Mouse (Mus musculus) layer of hippocampus, adult 2 months (tissue): ENCODE measurements around the gene Fbxo34. TPM values are rescaled to one million over a fixed set of nuclear protein-coding genes. Genes with fewer than 3 reads are reported as not detected.
"Not testable (repeated sequence)": the region's sequence is repeated elsewhere in the genome, so short reads cannot be mapped to it uniquely, and the experiment has no call there.

Experiments
- DNase-seq, 2 experiments: peaks; one replicate each; pipeline ENCODE4 v3.0.0; 2022; ENCODE audit warnings: low spot score in 2 of 2
- H3K27ac ChIP-seq: fragments of 200-600 bp; 2 replicates; pipeline ENCODE4 v1.8.1; 2022
- H3K4me3 ChIP-seq: fragments of 200-600 bp; 2 replicates; pipeline ENCODE4 v1.8.1; 2022; ENCODE audit warnings: mild to moderate bottlenecking
- CTCF ChIP-seq: fragments of 200-600 bp; conservative IDR thresholded peaks from 2 replicates; pipeline ENCODE4 v1.8.1; 2022; ENCODE audit warnings: antibody characterized with exemption, mild to moderate bottlenecking, moderate library complexity
- total RNA-seq, 2 experiments: library from RNA; stranded (reverse); gene quantifications; 2 replicates each; pipeline ENCODE4 v1.2.3; 2021

Gene Fbxo34
- total RNA-seq, 2 experiments from 2014 or later = 90.9 to 94.0 TPM

GRCm38 (mm10) chr14:47510244-47510643, 60.0 kb downstream of the Fbxo34 start:
- TF ChIP-seq CTCF = no peak
- no peak for DNase-seq
- Histone ChIP-seq H3K4me3 (no peak overlapping the region), H3K27ac (peak overlapping the region; percentile 92)

DNA sequence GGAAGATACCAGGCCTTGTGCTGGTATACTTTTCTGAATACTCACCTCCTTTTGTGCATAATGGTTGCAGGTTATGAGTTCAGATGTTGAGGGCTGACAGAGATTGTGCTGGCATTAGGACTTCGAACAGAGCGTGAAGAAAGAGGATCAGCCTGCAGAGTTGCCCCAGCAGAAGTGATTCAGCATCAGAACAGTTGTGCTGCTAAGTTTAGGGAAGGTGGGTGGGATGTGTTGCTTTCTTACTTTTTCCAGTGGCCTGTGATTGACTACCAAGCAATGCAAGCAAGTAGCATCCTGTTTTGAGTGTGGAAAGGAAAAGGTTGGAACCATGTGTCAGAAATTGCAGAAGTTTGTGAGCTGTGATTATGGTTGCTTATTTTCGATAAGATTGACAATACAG, 63.4 kb downstream of the Fbxo34 start:
- peak overlapping the region; percentile 59; the same call in 1 of the 2 replicates for H3K27ac ChIP-seq
- H3K4me3 ChIP-seq = no peak overlapping the region
- no peak for TF ChIP-seq CTCF
- no peak for DNase-seq

- no peak for DNase-seq
- no peak overlapping the region for H3K4me3 ChIP-seq
- peak overlapping the region; percentile 64 for H3K27ac ChIP-seq
- TF ChIP-seq CTCF = no peak
These were observed 64.7 kb downstream of the Fbxo34 start for GRCm38 (mm10) chr14:47514816-47515453.

- H3K27ac ChIP-seq = peak overlapping the region; percentile 64
- no peak overlapping the region for H3K4me3 ChIP-seq
- peak; percentile 70 for TF ChIP-seq CTCF
- no peak for DNase-seq
These were observed 65.4 kb downstream of the Fbxo34 start for GRCm38 (mm10) chr14:47515636-47516035.

GRCm38 (mm10) chr14:47516755-47517154, 66.5 kb downstream of the Fbxo34 start:
- no peak for DNase-seq
- Histone ChIP-seq H3K4me3 (no peak overlapping the region), H3K27ac (peak overlapping the region; percentile 5; the same call in 1 of the 2 replicates)
- TF ChIP-seq CTCF = no peak

GRCm38 (mm10) chr14:47518619-47519018, 68.4 kb downstream of the Fbxo34 start:
- Histone ChIP-seq H3K4me3 (no peak overlapping the region), H3K27ac (peak overlapping the region; percentile 49)
- no peak for TF ChIP-seq CTCF
- DNase-seq = no peak

- peak; percentile 45 to 61 for DNase-seq
- no peak for TF ChIP-seq CTCF
- no peak overlapping the region for H3K4me3 ChIP-seq
- H3K27ac ChIP-seq = peak overlapping the region; percentile 91
These were observed 70.7 kb downstream of the Fbxo34 start for GRCm38 (mm10) chr14:47520751-47521449.

- DNase-seq = no peak
- TF ChIP-seq CTCF = no peak
- Histone ChIP-seq H3K27ac (peak overlapping the region; percentile 91), H3K4me3 (no peak overlapping the region)
These were observed 71.4 kb downstream of the Fbxo34 start for GRCm38 (mm10) chr14:47521609-47522008.

DNA sequence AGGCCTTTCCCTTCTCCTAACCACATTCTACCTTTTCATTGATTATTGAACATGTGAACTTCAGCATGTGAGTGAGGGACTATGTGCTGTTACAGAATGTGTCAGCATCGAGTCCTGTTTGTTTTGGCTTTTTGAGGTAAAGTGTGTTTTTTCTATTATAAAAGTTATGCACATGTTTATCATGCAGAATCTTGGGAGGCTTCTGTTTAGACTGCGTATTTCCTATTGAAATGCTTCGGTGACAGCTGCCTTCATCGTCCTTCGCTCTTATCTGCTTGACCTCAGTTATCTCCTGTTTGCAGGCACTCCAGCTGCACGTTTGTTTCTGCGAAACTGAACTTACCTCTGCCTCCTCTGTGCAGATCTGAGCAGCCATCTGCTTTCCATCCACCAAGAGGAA, 72.1 kb downstream of the Fbxo34 start:
- TF ChIP-seq CTCF = no peak
- DNase-seq = no peak

GRCm38 (mm10) chr14:47525374-47525773, 75.2 kb downstream of the Fbxo34 start:
- no peak for TF ChIP-seq CTCF
- peak overlapping the region; percentile 92 for H3K27ac ChIP-seq
- no peak for DNase-seq

More for the DNA sequence above, 72.1 kb downstream of the Fbxo34 start:
- Histone ChIP-seq H3K4me3 (no peak overlapping the region), H3K27ac (peak overlapping the region; percentile 91)

DNA sequence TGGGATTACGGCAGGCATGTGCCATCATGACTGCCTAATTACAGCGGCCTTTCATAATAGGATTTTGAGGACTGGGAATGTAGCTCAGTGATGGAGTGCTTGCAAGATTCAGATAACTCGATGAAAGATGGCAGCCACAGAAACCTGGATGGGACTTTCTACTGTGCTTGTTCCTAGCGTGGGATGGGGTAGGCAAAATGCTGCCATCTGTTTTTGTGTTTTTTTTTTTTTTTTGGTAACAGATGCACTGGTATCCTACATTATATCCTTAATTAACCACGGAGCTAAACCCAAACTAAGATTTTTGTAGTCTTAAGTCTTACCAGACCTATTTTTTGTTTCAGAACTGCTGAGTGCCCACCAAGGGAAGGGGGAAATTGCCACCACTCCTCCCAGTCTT, 75.6 kb downstream of the Fbxo34 start:
- DNase-seq = peak in 1 of 2 experiments; percentile 64

More at GRCm38 (mm10) chr14:47525374-47525773, 75.2 kb downstream of the Fbxo34 start:
- H3K4me3 ChIP-seq = no peak overlapping the region

DNA sequence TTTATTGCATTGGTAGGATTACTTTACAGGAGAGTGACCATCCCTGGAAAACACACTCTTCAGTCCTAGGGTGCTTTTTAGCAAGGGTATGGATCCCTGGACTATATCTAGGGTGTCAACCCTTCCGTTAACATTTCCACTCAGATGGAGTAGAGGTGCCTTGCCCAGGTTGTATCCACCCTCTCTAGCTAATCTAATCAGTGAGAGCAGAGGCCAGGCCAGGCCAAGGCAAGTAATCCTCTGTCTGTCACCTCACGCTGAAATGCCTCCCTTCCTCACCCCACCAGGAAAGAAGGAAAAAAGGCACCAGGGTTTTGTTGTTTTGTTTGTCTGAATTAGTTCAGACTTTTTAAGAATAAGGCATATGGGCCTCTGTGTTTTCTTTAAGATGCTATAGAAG, 77.6 kb downstream of the Fbxo34 start:
- H3K27ac ChIP-seq = peak overlapping the region; percentile 92
- no peak for TF ChIP-seq CTCF

More for the DNA sequence above, 75.6 kb downstream of the Fbxo34 start:
- no peak for TF ChIP-seq CTCF
- Histone ChIP-seq H3K27ac (peak overlapping the region; percentile 92), H3K4me3 (no peak overlapping the region)

GRCm38 (mm10) chr14:47528293-47528692, 78.1 kb downstream of the Fbxo34 start:
- no peak for DNase-seq
- no peak for TF ChIP-seq CTCF
- H3K27ac ChIP-seq = peak overlapping the region; percentile 92
- no peak overlapping the region for H3K4me3 ChIP-seq

More for the DNA sequence above, 77.6 kb downstream of the Fbxo34 start:
- no peak for DNase-seq
- no peak overlapping the region for H3K4me3 ChIP-seq

DNA sequence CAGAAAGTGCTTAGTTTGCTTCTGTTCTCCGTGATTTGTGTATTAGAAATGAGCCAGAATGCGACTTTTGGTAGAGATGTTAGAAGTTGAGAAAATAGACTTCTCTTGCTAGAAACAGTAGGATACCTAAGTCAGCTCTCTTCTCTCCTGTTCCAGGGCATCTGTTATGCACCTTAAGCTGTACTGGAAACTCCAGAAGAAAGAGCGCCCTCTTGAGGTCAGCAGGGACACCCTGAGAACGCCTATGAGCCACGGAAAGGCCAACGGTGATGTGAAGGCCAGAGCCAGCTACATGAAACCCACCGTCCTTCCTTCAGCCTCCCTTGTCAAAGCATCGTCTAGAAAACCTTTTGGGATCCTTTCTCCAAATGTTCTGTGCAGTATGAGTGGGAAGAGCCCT, 78.8 kb downstream of the Fbxo34 start:
- H3K27ac ChIP-seq = peak overlapping the region; percentile 92
- peak; percentile 66 to 74 for DNase-seq
- H3K4me3 ChIP-seq = no peak overlapping the region
- TF ChIP-seq CTCF = peak; percentile 82

GRCm38 (mm10) chr14:47529592-47529991, 79.4 kb downstream of the Fbxo34 start:
- DNase-seq = peak; percentile 44 to 55
- H3K27ac ChIP-seq = peak overlapping the region; percentile 92
- H3K4me3 ChIP-seq = not testable (repeated sequence)
